Mouse (Mus musculus) embryonic fibroblast, embryonic 13.5 days (primary cell): ENCODE data around the gene Gp1ba. TPM values are rescaled to one million over a fixed set of nuclear protein-coding genes. Genes with fewer than 3 reads are reported as not detected.

Experiments used
- H3K27ac ChIP-seq: 2 replicates; pipeline ENCODE4 v1.5.1; 2012; ENCODE audit warnings: low read length, control low read depth, inconsistent platforms; ENCODE audit not compliant: insufficient read depth
- H3K4me1 ChIP-seq: 2 replicates; pipeline ENCODE4 v1.6.1; 2011; ENCODE audit warnings: low read length; ENCODE audit not compliant: control insufficient read depth, insufficient read depth
- H3K4me3 ChIP-seq: 2 replicates; pipeline ENCODE4 v1.5.1; 2011; ENCODE audit warnings: mild to moderate bottlenecking, control low read depth, low read length; ENCODE audit not compliant: insufficient read depth
- CTCF ChIP-seq: IDR thresholded peaks from 2 replicates; pipeline ENCODE4 v1.5.1; 2011; ENCODE audit warnings: mild to moderate bottlenecking, control low read depth, low read length, moderate library complexity, borderline replicate concordance; ENCODE audit not compliant: insufficient read depth
- POLR2A ChIP-seq: IDR thresholded peaks from 2 replicates; pipeline ENCODE4 v1.6.1; 2011; ENCODE audit warnings: low read depth, mild to moderate bottlenecking, control low read depth, low read length, moderate library complexity
- polyA plus RNA-seq: library from polyadenylated mRNA; stranded (reverse); fragments of >200 nt; gene quantifications from 2 replicates; pipeline ENCODE4 v1.2.4, GENCODE M21; 2011; ENCODE audit warnings: low read depth; ENCODE audit not compliant: missing spikeins, insufficient read length

Gp1ba gene
- polyA plus RNA-seq, 1 experiment, result not detected

DNA sequence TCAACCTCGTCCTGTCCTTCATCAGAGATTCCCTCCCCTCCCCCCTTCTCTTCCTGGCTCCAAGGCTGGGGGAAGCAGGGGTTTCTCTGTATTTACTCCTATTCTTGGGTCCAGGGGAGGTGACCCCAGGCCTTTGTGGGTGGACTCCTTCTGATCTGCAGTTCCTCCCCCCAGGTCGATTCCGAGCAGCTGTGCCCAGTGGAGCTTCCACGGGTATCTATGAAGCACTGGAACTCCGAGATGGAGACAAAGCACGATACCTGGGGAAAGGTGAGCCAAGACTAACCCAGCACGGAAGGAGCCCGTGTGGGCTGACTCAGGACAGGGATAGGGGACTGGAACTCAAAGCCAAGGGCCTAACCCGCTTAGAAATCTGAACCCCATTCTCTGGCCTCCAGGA, 19.1 kb downstream of the Gp1ba start:
- Histone ChIP-seq H3K27ac (no peak overlapping the region; the same call in 1 of the 2 replicates), H3K4me3 (no peak overlapping the region), H3K4me1 (peaks cover 14% of the 10 kb centered on the region)
- TF ChIP-seq POLR2A (no peak), CTCF (no peak)

DNA sequence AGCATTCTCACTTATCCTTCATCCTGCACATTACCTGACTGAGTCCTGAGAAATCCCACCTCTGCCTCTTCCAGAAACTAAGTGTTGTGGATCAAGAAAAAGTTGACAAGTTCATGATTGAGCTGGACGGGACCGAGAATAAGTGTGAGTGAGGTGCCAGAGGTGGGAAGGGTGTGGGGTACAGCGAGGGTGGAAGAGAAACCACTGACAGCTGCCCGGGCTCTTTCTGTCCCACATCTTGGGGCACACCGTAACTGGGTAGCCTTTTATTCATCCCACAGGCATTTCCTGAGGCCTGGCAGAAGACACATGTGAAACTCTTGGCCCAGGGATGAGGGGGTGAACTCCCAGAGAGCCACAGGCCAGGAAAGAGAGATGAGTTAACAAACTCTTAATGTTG, 19.6 kb downstream of the Gp1ba start:
- no peak overlapping the region for H3K4me3 ChIP-seq
- no peak for TF ChIP-seq POLR2A
- TF ChIP-seq CTCF, result no peak
- no peak overlapping the region; the same call in 1 of the 2 replicates for H3K27ac ChIP-seq
- H3K4me1 ChIP-seq, result peaks cover 14% of the 10 kb centered on the region

DNA sequence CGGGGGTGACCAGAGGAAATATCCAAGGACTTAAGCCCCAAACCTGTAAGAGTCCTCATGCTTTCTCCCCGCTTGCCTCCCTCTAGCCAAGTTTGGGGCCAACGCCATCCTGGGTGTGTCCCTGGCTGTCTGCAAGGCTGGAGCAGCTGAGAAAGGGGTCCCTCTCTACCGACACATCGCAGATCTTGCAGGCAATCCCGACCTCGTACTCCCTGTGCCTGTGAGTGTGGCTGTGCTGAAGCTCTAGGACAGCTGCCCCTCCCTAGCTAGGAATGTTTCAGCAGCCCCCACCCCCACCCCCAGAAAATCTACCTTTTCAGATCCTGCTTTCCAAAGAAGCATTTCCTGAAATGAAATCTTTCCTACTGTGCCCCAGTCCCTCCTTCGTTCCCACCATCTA, 20.0 kb downstream of the Gp1ba start:
- Histone ChIP-seq H3K4me3 (no peak overlapping the region), H3K27ac (no peak overlapping the region; the same call in 1 of the 2 replicates), H3K4me1 (peaks cover 14% of the 10 kb centered on the region)
- TF ChIP-seq POLR2A, result no peak
- TF ChIP-seq CTCF, result no peak

DNA sequence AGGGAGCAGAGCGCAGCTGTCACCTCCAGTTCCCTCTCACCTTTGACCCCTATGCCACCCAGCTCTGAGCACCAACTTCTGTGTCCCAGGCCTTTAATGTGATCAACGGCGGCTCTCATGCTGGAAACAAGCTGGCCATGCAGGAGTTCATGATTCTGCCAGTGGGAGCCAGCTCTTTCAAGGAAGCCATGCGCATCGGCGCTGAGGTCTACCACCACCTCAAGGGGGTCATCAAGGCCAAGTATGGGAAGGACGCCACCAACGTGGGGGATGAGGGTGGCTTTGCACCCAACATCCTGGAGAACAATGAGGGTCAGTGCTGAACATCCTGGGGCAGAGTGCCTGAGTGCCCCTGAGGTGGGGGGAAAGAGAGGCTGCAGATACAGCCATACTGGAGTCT, 21.6 kb downstream of the Gp1ba start:
- H3K4me3 ChIP-seq, result no peak overlapping the region
- no peak overlapping the region for H3K27ac ChIP-seq
- TF ChIP-seq POLR2A, result no peak
- no peak for TF ChIP-seq CTCF
- H3K4me1 ChIP-seq, result peaks cover 14% of the 10 kb centered on the region

DNA sequence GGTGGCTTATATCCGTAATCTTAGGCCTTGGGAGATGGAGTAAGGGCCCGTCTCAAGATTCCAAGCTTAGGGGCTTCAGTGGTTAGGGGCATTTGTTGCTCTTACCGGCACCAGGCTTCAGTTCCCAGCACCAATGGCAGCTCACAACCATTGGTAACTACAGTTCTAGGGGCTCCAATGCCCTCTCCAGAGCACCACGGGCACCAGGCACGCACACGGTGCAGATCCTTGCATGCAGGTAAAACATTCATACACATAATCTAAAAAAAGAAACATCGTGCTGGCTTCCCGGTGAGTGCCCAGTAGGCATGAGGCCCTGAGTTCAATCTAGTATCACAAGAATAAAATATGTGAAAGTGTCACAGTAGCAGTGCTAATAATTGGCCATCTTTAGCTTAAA, 24.2 kb downstream of the Gp1ba start:
- TF ChIP-seq CTCF, result no peak
- TF ChIP-seq POLR2A, result no peak
- Histone ChIP-seq H3K4me1 (peaks cover 16% of the 10 kb centered on the region), H3K4me3 (no peak overlapping the region), H3K27ac (no peak overlapping the region)

DNA sequence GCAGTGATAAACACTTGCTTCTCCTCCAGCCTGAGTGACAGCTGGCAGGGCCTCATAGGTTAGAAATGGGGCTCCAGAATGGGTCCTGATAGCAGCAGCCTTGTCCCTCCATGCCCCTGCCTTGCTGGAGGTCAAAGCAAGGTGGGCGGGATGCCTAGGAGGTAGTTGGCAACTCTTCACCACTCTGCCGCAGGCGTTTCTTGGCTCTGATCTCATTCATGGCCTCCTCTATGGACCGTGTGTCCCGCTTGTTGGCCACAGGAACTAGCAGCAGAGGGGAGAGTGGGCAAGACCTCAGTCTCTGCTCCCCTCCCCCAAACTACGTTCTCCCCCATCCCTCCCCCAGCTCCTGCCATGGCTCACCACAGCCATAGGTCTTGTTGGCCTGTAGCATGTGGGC, 25.0 kb downstream of the Gp1ba start:
- no peak overlapping the region for H3K27ac ChIP-seq
- no peak overlapping the region for H3K4me3 ChIP-seq
- peaks cover 10% of the 10 kb centered on the region for H3K4me1 ChIP-seq
- TF ChIP-seq POLR2A (no peak), CTCF (no peak)

DNA sequence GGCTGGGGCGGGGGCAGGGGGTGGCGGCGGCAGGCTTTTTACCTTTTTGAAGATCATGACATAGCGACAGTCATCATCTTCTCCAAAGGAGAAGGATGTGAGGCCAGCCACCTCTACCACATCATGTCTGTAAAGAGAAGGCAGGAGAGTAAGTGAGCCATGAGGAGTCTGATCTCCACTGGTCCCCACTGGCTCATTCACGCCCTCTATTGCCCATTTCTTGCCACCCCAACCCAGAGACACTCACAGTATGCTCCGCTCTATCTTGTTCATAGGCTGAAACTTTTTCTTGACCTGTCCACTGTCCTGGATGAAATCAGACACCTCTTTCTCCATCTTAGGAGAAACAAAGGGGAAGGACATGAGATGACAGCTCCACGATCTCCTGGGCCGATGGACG, 25.8 kb downstream of the Gp1ba start:
- Histone ChIP-seq H3K4me3 (no peak overlapping the region), H3K27ac (no peak overlapping the region), H3K4me1 (peaks cover 6% of the 10 kb centered on the region)
- TF ChIP-seq POLR2A, result no peak
- no peak for TF ChIP-seq CTCF

DNA sequence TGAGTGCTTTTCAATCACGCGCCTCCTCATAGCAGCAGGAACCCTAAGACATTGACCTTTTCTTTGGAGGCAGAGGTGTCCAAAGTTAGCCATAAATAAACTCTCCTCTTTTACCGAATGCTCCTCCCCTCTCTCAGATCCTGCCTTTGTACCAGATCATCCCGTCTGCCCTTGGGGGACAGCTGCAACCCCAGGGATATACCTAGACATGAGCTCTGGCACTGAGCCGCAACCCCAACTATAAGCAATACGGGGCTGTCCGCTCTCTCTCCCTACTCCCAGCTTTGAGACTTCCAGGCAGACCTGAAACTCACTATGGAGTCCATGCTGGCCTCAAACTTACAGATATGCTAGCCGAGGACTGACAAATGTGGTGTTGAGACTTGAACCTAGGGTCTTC, 27.8 kb downstream of the Gp1ba start:
- no peak overlapping the region for H3K27ac ChIP-seq
- H3K4me3 ChIP-seq, result no peak overlapping the region
- TF ChIP-seq POLR2A (no peak), CTCF (no peak)
- peaks cover 6% of the 10 kb centered on the region for H3K4me1 ChIP-seq

DNA sequence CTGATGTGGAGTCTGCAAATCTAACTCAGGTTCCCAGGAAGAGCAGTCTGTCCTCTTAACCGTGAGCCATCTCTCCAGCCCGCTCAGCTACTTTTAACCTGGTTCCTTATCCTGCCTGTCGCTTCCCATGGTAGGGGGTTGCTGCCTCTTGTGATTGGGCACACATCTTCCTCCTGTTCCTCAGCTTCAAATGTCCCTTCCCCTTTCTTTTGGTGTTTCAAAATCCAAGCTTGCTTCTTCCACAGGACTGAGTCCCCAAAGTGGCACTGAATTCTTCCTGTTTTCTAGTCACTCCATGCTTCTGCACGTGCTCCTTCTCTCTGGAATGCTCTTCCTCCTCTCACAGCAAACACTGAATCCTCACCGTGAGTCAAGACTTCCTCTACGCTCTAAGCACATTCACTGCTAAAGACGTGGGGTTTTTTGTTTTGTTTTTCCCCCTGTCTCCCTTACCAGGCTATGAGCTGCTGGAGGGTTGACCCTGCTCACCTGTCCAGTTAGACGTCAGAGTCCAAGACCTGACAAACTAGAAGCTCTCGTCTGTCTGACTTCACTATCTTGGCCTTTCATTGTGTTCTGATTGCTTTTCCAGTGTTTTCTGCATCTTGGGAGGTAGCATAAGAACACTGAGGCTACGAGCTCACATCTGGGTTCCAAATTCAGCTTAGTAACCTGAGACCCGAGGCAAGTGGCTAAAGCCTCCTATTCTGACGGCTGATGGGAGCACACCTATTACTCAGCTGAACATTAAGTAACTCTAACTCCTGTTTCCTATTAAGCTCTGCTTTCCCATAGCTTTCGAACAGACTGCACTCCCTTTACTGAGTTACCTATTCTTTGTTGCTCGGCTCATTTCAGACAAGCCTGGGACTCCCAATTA, 28.6 kb downstream of the Gp1ba start:
- peak overlapping the region; percentile 91 for H3K27ac ChIP-seq
- H3K4me1 ChIP-seq, result peaks cover 9% of the 10 kb centered on the region
- no peak for TF ChIP-seq POLR2A
- peak overlapping the region; percentile 37 for H3K4me3 ChIP-seq

DNA sequence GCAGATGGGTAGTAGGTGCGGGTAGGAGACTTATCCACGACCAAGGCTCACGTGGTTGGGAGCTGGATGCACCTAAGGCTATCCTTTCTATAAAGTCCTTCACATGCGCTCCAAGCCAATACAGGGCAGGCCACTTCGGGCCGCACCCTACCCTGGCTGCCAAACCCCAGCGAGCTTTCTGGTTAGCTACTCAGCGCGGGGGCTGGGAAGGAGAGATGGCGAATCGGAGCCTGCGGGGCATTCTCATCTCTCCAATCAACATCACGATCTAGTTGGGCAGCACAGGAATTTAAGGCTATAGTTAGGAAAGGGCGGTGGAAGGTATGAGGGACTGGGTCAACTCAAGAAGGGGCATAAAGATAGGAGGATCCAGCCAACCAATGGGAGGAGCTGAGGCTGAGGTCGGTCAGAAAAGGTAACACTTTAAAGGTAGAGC, 29.4 kb downstream of the Gp1ba start:
- Histone ChIP-seq H3K4me1 (peaks cover 9% of the 10 kb centered on the region), H3K27ac (peak overlapping the region; percentile 91), H3K4me3 (peak overlapping the region; percentile 37)
- TF ChIP-seq POLR2A, result peak; percentile 88
- TF ChIP-seq CTCF, result no peak
